Mouse (Mus musculus): ENCODE data around the gene Mapk14.

Gene Mapk14

GRCm38 (mm10) chr17:28690776-28691686 is at the start of gene Mapk14:
TSS of gene Mapk14 (plus strand) at chr17:28691329.
- peak; percentile 99 for DNase-seq (ENCODE audit: low spot score)

- DNase-seq (ENCODE audit: low spot score) = no peak
Measured at GRCm38 (mm10) chr17:28643697-28644096, 47.4 kb upstream of the Mapk14 start.

GRCm38 (mm10) chr17:28644112-28644511 is 47.0 kb upstream of the Mapk14 start:
- no peak for DNase-seq (ENCODE audit: low spot score)

DNA sequence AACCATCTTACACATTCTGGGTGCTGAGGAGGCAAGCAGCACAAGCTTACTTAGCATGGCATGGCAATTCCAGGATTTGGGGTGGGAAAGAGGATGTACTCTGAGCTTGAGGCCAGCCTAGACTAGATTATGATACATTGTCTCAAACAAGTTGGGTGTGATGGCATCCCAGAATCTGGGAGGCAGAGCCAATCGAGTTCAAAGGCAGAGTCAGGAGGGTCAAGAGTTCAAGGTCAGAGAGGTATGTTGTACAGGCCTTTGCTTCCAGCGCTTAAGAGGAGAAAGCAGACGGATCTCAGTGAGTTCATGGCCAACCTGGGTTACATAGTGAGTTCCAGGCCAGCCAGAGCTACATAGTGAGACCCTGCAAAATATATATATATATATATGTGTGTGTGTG is 44.9 kb upstream of the Mapk14 start:
- DNase-seq (ENCODE audit: low spot score) = no peak

DNA sequence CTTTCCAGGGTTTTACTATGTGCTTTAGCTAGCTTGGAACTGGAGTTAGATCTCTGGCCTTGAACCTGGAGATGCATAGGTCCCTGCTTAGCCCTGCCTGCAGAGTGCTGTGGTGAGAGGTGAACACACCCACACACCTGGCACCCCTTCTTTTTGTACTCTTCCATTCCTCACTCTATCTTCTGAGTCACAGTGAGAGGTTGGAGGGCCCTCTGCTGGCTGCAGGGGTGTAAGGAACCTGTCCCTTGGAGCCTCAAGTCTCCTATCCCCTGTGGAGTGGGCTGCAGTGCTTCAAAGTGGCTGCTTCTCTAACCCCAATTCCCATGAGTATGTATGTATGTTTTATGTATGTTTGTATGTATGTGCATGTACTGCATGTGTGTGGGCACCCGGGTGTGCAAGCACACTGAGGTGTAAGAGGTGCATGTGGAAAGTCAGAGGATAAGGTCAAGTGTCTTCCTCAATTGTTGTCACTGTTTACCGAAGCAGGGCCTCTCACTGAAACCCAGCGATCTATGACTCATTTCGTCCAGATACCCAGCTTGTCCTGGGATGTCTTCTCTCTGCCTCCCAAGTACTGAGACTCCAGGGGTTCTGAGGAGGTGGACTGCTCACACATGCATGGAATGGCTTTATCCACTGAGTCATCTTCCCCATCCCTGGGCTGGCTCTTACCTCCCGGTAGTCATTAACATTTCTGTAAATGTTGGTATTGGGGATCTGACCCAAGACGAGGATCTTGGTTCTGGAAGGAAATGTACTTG is 42.3 kb upstream of the Mapk14 start:
- DNase-seq (ENCODE audit: low spot score) = no peak

GRCm38 (mm10) chr17:28650268-28650667 is 40.9 kb upstream of the Mapk14 start:
- DNase-seq (ENCODE audit: low spot score) = no peak

DNA sequence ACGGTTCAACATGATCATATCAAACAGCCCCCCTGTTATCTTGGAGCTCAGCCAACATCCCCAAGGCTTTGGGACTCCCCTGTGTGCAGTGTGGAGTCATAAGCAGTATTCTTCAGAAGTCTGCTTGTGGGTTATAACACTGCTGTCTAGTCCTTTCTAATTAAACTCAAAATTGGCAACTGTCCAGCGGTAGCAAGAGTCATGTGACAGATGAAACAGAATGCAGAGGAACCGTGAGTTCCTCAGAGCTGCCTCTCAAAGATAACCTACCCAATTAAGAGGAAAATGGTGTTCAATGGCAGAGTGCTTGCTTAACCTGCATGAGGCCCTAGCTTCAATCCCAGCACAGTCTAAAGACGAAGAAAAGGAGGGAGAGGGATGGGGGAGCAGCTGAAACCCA is 33.2 kb upstream of the Mapk14 start:
- no peak for DNase-seq (ENCODE audit: low spot score)

GRCm38 (mm10) chr17:28659564-28659963 is 31.6 kb upstream of the Mapk14 start:
- no peak for DNase-seq (ENCODE audit: low spot score)

DNA sequence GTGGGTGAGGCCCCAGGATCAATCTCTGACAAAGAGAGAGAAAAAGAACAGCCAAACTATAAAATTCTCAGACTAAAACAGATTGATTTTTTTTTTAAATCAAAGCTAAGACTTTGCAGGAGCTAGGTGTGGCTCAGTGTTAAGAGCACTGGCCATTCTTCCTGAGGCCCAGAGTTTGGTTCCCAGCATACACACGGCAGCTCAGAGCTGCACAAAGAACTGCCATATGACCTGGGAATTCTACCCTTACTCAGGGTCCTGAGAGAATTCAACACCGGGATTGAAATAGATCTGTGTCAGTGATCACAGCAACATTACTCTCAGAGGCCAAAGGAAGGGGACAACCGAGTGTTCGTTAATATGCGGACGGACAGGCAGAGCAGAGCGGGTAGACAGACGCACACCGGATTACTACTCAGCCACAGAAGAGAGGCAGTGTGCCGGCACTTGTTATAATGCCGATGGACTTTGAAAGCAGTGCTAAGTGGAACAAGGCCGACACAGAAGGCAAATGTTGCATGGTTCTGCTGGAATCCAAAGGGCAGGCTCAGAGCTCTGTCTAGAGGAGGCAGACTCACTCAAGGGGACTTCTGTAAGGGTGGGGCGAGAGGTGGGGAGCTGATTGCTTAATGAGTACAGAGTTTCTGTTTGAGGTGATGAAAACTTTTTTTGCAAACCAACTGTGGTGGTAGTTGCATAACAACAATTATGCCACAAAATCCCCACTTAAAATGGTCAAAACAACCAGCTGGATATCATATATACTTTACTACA is 8.6 kb upstream of the Mapk14 start:
- no peak for DNase-seq (ENCODE audit: low spot score)

- DNase-seq (ENCODE audit: low spot score) = no peak
Measured at GRCm38 (mm10) chr17:28683601-28684000, 7.5 kb upstream of the Mapk14 start.

DNA sequence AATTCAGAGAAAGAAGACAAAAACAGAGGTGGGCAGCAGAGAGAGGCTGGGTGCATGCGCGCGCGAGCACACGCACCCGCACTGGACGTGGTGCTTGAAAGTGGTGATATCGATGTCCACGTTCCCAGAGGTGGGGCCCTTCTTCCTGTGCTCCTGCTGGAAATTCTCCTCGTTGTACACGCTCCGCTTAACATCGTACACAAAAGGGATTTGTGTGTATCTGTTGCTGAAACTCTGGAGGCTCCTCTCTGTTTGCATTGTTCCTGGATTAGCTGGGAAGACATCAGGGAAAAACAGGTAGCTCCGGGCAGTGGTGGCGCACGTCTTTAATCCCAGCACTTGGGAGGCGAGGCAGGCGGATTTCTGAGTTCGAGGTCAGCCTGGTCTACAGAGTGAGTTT is 6.5 kb upstream of the Mapk14 start:
- no peak for DNase-seq (ENCODE audit: low spot score)

DNA sequence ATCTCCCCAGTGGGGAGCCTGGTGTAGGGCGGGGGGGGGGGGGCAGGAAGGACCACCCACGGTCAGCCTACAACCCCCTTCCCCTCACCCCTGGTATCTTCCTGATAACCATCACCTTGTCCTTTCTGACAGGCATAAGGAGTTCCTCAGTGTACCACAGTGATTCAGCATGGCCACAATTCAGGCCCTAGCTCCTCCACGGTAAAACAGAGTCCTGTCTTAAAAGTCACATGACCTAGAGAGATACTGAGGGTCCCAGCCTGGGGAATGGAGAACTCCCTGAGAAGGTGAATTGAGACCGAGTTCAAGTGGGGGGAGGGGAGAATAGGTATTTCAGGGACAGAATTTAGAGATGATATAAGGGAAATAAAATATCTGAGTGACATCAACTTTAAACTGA is 3.8 kb upstream of the Mapk14 start:
- DNase-seq (ENCODE audit: low spot score) = no peak

- DNase-seq (ENCODE audit: low spot score) = no peak
Measured at GRCm38 (mm10) chr17:28689586-28690283, 1.4 kb upstream of the Mapk14 start, which contains the start of gene Slc26a8. TSS of gene Slc26a8 (minus strand) at chr17:28690233.

- no peak for DNase-seq (ENCODE audit: low spot score)
Measured at GRCm38 (mm10) chr17:28691687-28692340, 685 bp downstream of the Mapk14 start.

GRCm38 (mm10) chr17:28692341-28692710 is 1.2 kb downstream of the Mapk14 start:
- DNase-seq (ENCODE audit: low spot score) = no peak

DNA sequence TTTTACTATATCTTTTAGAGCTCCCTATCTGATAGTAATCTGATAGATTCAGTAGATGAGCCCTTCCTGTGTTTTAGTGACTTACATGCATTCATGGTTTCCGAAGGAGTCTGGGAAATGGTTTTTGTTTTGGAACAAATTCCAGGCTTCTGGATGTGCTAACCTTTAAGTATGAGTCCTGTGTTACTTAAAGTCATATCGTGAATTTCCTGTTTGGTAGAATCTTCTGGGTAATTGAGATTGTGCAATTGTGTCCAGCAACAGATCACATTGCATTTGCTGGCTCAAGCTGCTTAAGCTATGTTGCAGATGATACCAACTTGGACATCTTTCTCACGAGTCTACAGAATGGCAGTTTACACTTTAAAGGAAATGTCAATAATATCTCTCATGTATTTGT is 2.0 kb downstream of the Mapk14 start:
- DNase-seq (ENCODE audit: low spot score) = no peak

DNA sequence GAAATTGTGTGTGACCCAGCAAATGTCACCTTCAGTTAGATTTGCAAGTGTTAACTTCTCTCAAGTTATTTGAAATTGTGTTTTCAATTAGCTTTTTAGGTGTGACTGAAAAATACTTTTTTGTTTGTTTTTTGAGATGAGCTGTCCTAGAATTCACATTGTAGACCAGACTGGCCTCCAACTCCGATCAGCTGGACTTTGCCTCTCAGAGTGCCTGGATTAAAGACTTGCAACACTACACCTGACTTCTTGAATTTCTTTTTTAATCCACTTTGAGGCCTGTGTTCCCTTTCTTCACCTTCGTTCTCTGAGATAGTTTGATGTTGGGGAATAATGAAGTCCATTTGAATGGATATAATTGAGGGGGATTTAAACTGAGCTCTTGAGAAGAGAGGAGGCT is 2.9 kb downstream of the Mapk14 start:
- DNase-seq (ENCODE audit: low spot score) = no peak

DNA sequence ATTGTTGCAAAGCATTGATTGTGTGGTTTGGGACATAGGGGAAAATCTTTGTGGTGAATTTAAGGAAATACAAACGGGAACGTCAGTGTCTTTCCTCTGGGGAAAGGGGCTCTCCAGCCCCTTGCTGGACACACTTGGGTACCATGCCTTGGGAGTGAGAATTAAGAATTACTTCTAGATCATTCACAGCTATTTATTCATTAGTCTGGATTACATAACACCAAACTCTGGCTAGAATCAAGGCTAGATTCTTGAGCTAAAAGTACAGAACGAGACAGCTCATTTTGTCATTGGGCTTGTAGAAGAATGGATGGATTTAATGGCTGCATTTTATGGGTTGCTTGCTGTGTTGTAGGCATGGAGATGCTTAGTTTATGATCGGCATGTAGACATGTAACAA is 3.7 kb downstream of the Mapk14 start:
- DNase-seq (ENCODE audit: low spot score) = no peak

GRCm38 (mm10) chr17:28696641-28697040 is 5.5 kb downstream of the Mapk14 start:
- no peak for DNase-seq (ENCODE audit: low spot score)

GRCm38 (mm10) chr17:28697290-28698195 is 6.4 kb downstream of the Mapk14 start:
- no peak for DNase-seq (ENCODE audit: low spot score)

Measured in urinary bladder, postnatal 10 days (tissue).